Mouse (Mus musculus): ENCODE data around the gene Rab15. TPM values are rescaled to one million over a fixed set of nuclear protein-coding genes. Genes with fewer than 3 reads are reported as not detected.
"Not testable (repeated sequence)": the region's sequence is repeated elsewhere in the genome, so short reads cannot be mapped to it uniquely, and the experiment has no call there.

The Rab15 gene
- not detected for polyA plus RNA-seq (2017; shearing (Covaris generic))

GRCm38 (mm10) chr12:76822651-76823041, at the start of gene Rab15:
Rab15 (minus strand) TSS chr12:76822908.
- ATAC-seq = no peak

DNA sequence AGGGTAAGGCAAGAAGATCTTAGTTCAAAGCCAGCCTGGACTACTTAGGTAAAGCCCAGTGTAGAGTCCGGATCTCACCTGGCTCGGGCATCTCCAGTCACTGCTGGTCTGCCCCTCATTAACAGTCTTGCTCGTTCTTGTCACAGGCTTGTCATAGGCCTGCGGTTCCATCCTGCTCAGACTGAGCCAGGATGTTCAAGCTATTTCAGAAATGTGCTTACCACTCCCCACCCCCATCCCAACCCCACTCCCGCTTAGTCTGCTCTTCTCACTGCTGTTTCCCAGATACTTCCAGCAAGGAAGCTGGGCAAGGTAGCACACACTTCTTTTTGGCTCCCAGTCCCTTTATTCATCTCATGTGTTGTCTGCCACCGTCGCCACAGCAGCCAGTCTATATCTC, 46.9 kb upstream of the Rab15 start:
- no peak for ATAC-seq

DNA sequence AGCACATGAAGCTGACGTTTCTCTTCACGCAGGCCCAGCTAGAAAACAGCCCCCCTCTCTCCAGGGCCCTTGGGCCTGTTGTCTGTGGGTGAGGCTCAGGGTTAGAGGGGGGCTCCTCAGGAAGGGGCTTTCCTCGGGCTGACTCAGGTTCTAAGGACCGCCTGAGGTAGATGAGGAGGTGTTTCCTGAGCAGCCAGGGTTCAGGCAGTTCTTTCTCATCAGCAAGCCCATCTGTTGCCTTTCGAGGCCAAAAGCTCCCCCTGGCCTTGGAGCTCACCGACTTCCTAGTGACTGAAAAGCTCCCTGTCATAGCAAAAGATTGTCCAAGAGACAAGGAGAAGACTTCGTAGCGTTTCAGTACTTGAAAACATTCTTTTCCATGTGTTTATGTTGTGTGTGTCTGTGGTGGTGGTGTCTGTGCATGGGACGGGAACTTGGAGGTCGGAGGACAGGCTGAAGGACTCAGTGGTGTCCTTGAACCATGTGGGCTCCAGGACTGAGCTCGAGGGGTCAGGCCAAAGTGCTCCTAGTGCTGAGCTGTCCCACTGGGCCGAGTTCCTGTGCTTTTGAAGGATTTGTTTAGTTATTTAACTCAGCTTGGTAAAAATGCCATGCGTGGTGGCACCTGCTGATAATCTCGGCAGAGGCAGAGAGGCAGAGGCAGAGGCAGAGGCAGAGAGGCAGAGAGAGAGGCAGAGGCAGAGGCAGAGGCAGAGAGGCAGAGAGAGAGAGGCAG, 45.9 kb upstream of the Rab15 start:
- ATAC-seq = peak; percentile 38

GRCm38 (mm10) chr12:76867586-76868280, 45.0 kb upstream of the Rab15 start:
- peak; percentile 90 for ATAC-seq

- no peak for ATAC-seq
Observed at GRCm38 (mm10) chr12:76865266-76865665, 42.6 kb upstream of the Rab15 start.

DNA sequence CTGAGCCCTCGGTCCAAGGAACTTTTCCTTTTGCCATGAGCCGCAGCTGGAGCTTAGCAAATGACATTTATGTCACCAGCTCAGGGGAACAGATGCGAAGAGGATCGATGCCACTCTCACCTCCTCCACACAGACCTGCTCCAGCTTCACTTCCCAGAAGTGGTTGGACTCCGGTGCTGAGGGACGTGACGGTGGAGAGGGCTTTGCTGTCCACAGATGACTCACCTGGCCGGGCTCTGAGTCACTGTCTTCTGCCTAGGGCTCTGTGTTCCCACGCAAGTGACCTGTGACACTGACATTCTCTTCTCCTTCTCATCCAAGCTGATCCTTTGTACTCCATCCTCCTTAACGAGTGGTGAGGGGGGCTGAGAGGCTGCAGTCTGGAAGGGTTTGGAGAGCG, 40.9 kb upstream of the Rab15 start:
- no peak for ATAC-seq

DNA sequence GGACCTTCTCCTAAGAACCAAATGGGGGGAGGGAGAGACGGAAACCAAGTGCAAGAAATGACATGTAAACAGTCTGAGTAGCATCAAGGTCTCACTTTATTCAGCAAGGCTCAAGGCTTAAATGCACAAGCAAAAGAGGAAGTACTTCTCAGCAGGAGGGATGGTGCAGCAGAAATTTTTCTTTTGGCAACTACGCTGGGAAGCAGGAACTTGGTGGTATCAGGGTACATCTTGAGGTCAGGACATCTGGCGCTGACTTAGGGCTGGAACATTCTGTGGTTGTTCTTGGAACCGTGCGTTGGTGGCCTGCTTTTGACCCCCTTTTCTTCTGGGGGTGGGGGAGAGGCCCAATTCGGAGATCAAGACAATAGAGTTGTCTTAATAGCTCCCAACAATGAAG, 36.1 kb upstream of the Rab15 start:
- not testable (repeated sequence) for ATAC-seq

DNA sequence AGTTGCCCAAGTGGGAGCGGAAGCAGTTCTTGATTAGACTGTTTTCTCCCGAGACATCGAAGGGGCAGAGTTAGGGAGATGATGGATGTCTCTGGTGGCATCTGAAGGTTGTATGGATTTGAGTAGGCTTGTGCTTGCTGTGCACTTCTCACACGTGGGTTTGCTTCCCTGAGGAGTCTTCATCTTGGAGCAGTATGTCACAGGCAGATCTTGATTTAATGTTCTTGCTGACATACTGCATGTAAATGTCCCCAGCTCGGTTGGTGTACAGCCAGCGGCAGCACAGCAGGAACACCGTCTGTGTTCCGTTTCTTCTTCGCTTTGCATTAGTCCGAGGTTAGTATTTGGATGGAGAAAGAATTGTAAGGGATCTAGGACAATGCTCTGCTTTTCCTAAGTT, 34.4 kb upstream of the Rab15 start:
- no peak for ATAC-seq

DNA sequence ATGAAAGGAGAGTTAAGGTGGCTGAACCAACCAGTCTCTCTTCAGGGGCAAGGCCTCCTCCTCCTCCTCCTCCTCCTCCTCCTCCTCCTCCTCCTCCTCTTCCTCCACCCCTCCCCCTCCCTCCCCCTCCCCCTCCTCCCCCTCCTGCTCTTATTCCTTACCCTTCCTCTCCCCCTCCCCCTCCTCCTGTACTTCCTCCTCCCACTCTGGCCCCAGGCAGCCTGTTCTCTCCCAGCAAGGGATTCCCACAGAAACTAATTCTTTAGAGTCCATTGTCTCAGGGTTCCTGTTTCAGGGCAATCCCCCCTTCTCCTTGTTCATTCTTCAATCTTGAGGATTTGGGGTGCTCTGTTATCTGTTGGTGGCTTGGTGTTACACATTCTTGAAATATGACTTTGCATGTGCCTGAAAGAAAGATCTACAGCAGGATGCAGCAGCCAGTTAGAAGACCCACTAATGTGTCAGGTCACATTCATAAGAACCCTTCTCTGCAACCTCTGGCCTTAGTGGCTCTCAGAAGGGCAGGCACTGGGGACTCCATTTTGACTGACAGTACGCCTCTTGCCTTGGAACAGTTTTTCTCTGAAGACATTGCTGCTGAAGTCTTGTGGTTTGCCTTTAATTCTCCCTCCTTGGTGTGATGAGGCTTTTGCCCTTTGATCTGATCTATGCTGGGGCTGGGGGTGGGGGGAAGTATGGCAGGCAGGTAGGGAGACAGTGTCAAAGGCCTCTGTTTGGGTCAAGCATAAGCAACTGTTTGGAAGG, 30.9 kb upstream of the Rab15 start:
- ATAC-seq = peak; percentile 30

- no peak for ATAC-seq
Observed at GRCm38 (mm10) chr12:76852419-76852818, 29.7 kb upstream of the Rab15 start.

DNA sequence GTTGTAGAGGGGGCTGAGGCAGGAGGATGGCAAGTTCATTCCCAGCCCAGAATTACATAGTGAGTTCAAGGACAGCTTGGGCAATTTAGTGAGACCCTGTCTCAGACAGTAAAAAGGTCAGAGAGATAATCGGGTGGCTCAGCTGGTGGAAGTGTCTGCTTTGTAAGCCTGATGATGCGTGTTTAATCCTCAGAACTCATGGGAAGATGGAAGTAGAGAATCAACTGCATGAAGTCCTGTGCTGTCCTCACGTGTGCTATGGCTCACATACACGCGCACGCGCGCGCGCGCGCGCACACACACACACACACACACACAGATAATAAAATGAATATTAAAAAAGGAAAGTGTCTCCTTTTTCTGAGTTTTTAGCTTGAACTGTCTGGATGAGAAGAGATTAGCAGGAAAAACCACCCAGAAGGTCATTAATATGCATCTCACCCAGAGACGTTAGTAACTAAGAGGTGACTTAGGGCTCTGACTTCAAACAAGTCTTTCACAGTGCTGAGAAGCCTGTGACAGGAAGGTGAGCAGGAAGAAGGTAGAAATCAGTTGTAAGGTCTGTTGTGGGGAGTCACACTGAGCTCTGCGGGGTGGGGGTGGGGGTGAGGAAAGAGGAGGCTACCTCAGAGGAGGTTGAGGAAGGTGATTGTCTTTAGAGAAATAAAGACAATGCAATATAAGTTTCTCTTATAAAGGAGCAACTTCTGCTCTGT, 21.8 kb upstream of the Rab15 start:
- ATAC-seq = peak; percentile 92

GRCm38 (mm10) chr12:76840081-76840480, 17.4 kb upstream of the Rab15 start:
- no peak for ATAC-seq

DNA sequence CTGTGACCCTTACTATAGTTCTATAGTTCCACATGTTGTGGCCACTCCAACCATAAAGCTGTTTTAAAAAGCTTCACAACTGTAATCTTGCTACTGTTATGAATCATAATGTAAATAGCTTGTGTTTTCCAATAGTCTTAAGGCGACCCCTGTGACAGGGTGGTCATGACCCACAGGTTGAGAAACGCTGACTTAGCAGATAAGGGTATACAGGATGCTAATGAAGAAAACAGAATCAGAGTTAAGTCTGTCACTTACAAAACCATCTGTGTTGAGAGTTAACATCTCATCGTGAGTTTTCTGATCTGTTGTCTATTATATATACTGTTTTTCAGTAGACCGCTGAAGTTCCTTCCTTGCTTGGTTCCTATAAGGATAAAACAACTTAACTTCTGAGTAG, 16.6 kb upstream of the Rab15 start:
- no peak for ATAC-seq

DNA sequence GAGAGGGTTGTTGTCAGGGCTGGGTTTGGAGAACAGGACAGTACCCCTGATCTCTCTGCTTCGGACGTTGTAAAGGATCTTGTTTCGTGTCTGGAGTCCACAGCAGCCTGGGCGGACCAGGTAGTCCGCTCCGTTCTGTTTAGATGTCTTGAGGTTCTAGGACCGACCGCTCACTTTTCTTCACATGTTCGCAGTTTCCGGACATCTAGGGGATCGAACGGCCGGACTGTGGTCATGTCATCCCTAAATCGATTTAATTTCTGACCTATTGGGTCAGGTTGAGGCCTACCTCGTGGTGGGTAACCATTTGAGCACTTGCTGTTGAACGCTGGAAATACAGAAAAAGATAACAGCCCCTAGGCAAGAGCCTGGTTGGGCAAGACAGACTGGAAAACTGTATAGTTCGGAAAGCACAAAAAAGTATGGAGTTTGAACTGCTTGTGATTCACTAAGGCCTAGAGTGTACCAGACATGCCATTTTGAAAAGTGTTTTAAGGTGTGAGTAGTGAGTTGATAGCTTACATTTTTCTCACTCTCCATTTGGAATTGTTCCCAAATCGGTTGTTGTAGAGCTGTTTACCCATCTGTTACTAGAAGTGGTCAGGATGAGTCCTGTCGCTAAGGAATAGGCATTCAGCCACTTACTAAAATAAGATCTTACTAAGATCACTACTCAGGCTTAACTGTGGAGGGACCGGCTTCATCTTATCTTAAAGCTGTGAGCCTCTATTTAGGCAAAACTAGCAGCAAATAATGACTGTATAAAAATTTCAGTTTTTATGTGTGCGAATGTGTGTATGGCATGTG, 15.3 kb upstream of the Rab15 start:
- ATAC-seq = no peak

- ATAC-seq = peak; percentile 95
Observed at GRCm38 (mm10) chr12:76837101-76837843, 14.6 kb upstream of the Rab15 start.

DNA sequence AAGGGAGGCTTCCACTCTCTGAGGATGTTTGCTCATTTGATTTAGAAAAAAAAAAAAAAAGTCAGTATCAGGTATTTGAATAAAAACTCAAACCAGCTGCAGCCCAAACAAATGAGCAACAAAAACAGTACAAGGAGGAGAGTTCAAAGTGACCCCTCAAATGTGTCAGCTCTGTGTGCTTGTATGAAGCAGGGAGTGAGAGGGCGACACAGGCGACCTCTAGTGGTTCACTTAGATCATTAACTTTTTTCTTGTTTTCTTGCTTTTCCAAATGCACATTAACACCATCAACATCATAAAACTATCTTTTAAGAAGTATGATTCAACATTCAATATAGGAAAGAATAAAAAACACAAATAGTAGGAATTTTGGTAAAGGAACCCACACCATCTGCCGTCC, 10.0 kb upstream of the Rab15 start:
- ATAC-seq = no peak

GRCm38 (mm10) chr12:76825283-76825682, 2.6 kb upstream of the Rab15 start:
- ATAC-seq = no peak

GRCm38 (mm10) chr12:76822002-76822650, 582 bp downstream of the Rab15 start:
- peak; percentile 19 for ATAC-seq

DNA sequence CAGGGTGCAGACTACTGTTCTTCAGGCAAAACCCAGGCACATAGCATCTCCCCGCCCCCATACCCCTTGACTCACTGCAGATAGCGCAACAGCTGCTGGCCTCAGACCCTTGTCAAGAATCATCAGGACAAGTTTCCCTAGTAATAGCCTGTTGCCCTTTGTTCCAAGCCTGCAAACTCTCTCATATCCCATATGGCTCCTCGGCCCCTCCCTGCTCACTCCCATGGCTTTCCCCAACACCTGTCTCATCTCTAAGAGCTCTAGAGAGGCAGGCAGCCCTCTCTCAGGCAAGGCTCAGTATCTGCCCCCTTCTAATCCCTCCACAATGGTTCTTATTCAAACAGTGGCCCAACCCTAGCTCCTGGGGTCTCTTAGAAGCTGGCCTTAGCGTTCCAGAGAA, 2.1 kb downstream of the Rab15 start:
- no peak for ATAC-seq

DNA sequence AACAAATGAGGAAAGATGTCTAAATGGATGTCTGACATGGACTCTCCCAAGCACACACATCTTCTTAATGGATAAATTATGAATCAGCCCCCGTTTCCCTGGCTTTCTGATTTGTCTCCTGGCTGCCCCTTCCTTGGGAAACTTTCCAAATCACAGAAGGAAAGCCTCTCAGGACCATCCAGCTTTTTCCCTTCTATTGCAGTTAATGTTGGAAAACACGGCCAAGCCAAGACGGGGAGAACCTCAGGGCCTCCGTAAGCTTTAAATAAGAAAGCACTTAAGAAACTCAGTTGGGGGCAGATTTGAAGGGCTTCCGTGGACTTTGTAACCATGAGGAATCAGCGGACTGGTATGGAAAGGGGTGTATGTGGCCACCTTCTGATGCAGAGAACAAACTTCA, 2.9 kb downstream of the Rab15 start:
- no peak for ATAC-seq

GRCm38 (mm10) chr12:76818908-76819307, 3.8 kb downstream of the Rab15 start:
- ATAC-seq = no peak

All from activated CD4-positive, CD25-positive, alpha-beta regulatory T cell, adult 4 months (primary cell).